Mouse (Mus musculus) hindbrain, embryonic 11.5 days (tissue): ENCODE results near the gene Emilin2. TPM values are rescaled to one million over a fixed set of nuclear protein-coding genes. Genes with fewer than 3 reads are reported as not detected.

Experiments
- ATAC-seq: fragments of 200-750 bp; cut with Nextera tagmentation; 2 replicates; pipeline ENCODE4 v1.8.0; 2017; ENCODE audit warnings: mild to moderate bottlenecking, moderate TSS enrichment, moderate library complexity; ENCODE audit not compliant: low FRiP score
- DNase-seq: peaks from one replicate; pipeline ENCODE4 v3.0.0-alpha.2; 2015; ENCODE audit warnings: low spot score
- H3K27ac ChIP-seq: fragments of 300-500 bp; sonication (generic); 2 replicates; pipeline ENCODE4 v1.5.1; 2014; ENCODE audit warnings: mild to moderate bottlenecking, low read depth, low read length
- H3K27me3 ChIP-seq: fragments of 300-500 bp; sonication (generic); 2 replicates; pipeline ENCODE4 v1.6.1; 2014; ENCODE audit warnings: mild to moderate bottlenecking, low read length, moderate library complexity, mixed read lengths; ENCODE audit not compliant: control insufficient read depth, insufficient read depth
- H3K36me3 ChIP-seq: fragments of 300-500 bp; sonication (generic); 2 replicates; pipeline ENCODE4 v1.6.1; 2014; ENCODE audit warnings: mild to moderate bottlenecking, low read length, moderate library complexity, mixed read lengths; ENCODE audit not compliant: control insufficient read depth, insufficient read depth
- H3K4me1 ChIP-seq: fragments of 300-500 bp; sonication (generic); replicated peaks from 2 replicates; pipeline ENCODE4 v1.6.1; 2014; ENCODE audit warnings: low read length, mixed read lengths; ENCODE audit not compliant: control insufficient read depth, insufficient read depth
- H3K4me2 ChIP-seq: fragments of 300-500 bp; sonication (generic); replicated peaks from 2 replicates; pipeline ENCODE4 v1.6.1; 2014; ENCODE audit warnings: mild to moderate bottlenecking, low read depth, low read length
- H3K4me3 ChIP-seq: fragments of 300-500 bp; sonication (generic); 2 replicates; pipeline ENCODE4 v1.5.1; 2014; ENCODE audit warnings: low read depth, low read length
- H3K9ac ChIP-seq: fragments of 300-500 bp; sonication (generic); 2 replicates; pipeline ENCODE4 v1.6.1; 2014; ENCODE audit warnings: low read depth, low read length
- H3K9me3 ChIP-seq: fragments of 300-500 bp; sonication (generic); 2 replicates; pipeline ENCODE4 v1.6.1; 2016; ENCODE audit warnings: low read length; ENCODE audit not compliant: control insufficient read depth
- WGBS: fragments of 180-500 bp; shearing (Covaris S2); extraction: QIAGEN DNeasy Blood & Tissue Kit; methylation state at CpG from one replicate; pipeline ENCODE4 v1.1.7; 2014; 5-methylcytosine and 5-hydroxymethylcytosine counted together
- polyA plus RNA-seq: library from polyadenylated mRNA; unstranded; fragments of >200 nt; fragmentation: Nextera tagmentation; extraction: Ambion mirVana; gene quantifications from 2 replicates; pipeline ENCODE4 v1.2.1, GENCODE M21; 2014

Gene Emilin2
- polyA plus RNA-seq, 1 experiment from 2014 or later = 7.8 TPM

DNA sequence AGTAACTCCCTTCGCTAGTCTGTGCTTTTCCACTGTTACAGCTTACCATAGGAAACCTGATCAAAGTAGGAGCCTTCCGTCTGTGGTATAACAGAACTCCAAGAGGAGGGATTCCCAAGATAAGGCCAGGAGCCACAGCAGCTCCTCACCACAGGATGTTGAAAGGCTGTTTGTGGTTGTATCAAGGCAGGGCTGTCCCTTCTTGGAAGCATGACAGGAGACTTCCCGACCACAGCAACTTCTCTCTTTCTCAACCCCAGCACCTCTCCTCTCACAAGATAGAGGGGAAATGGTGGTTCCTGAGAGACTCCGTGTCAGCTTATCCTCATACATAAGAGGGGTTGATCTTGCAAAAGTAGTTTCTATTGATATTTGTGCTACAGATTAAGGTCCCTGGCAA, 47.0 kb downstream of the Emilin2 start:
- Histone ChIP-seq H3K4me3 (no peak overlapping the region), H3K9ac (no peak overlapping the region), H3K27me3 (no peaks in the 10 kb centered on the region), H3K27ac (no peak overlapping the region), H3K4me2 (no peak overlapping the region), H3K36me3 (no peaks in the 10 kb centered on the region), H3K4me1 (no peaks in the 10 kb centered on the region), H3K9me3 (no peaks in the 10 kb centered on the region)
- DNase-seq (no peak), ATAC-seq (no peak)
- WGBS = 83% methylated on average over 4 of the region's 4 CpGs

DNA sequence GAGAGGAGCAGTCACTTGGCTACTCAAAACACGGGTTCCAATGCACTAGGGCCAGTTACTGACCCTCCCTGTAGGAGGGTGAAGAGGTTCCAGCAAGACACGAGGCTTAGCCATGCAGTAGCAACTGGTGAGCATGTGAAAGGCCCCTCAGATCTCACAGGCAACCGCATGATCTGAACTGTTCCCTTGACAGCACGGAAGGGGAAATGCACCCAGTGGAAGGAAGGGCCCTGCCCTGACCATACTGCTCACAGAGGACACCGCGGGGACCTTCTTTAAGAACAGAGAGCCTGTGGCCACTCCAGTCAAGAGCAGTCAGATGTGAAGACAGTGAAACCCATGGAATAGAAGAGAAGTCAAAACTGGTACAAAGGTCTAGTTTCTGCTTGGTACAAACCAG, 48.6 kb downstream of the Emilin2 start:
- no peak for ATAC-seq

GRCm38 (mm10) chr17:71260658-71261057, 51.1 kb downstream of the Emilin2 start:
- Histone ChIP-seq H3K4me2 (no peak overlapping the region), H3K36me3 (no peaks in the 10 kb centered on the region), H3K27ac (no peak overlapping the region), H3K9ac (no peak overlapping the region), H3K4me1 (no peaks in the 10 kb centered on the region), H3K27me3 (no peaks in the 10 kb centered on the region), H3K4me3 (no peak overlapping the region), H3K9me3 (no peaks in the 10 kb centered on the region)
- ATAC-seq (no peak), DNase-seq (no peak)
- 48% methylated on average over 3 of the region's 3 CpGs for WGBS

More for the DNA sequence above, 48.6 kb downstream of the Emilin2 start:
- Histone ChIP-seq H3K27me3 (no peaks in the 10 kb centered on the region), H3K9ac (no peak overlapping the region), H3K27ac (no peak overlapping the region), H3K4me1 (no peaks in the 10 kb centered on the region), H3K4me2 (no peak overlapping the region), H3K4me3 (no peak overlapping the region), H3K9me3 (no peaks in the 10 kb centered on the region), H3K36me3 (no peaks in the 10 kb centered on the region)
- 86% methylated on average over 6 of the region's 6 CpGs for WGBS
- no peak for DNase-seq

GRCm38 (mm10) chr17:71259727-71260126, 52.1 kb downstream of the Emilin2 start:
- Histone ChIP-seq H3K4me1 (no peaks in the 10 kb centered on the region), H3K4me2 (no peak overlapping the region), H3K36me3 (no peaks in the 10 kb centered on the region), H3K27ac (no peak overlapping the region), H3K9ac (no peak overlapping the region), H3K27me3 (no peaks in the 10 kb centered on the region), H3K4me3 (no peak overlapping the region), H3K9me3 (no peaks in the 10 kb centered on the region)
- DNase-seq (no peak), ATAC-seq (no peak)
- WGBS = 84% methylated on average over 11 of the region's 11 CpGs

- Histone ChIP-seq H3K36me3 (no peaks in the 10 kb centered on the region), H3K4me3 (no peak overlapping the region), H3K9me3 (no peaks in the 10 kb centered on the region), H3K9ac (no peak overlapping the region), H3K4me1 (no peaks in the 10 kb centered on the region), H3K27ac (no peak overlapping the region), H3K27me3 (no peaks in the 10 kb centered on the region), H3K4me2 (no peak overlapping the region)
- no peak for ATAC-seq
- no peak for DNase-seq
- 89% methylated on average over 13 of the region's 13 CpGs for WGBS
Observed at GRCm38 (mm10) chr17:71256806-71257536, 54.8 kb downstream of the Emilin2 start.

GRCm38 (mm10) chr17:71256068-71256615, 55.6 kb downstream of the Emilin2 start:
- Histone ChIP-seq H3K9ac (no peak overlapping the region), H3K27me3 (no peaks in the 10 kb centered on the region), H3K4me2 (no peak overlapping the region), H3K4me3 (no peak overlapping the region), H3K36me3 (no peaks in the 10 kb centered on the region), H3K27ac (no peak overlapping the region), H3K9me3 (no peaks in the 10 kb centered on the region), H3K4me1 (no peaks in the 10 kb centered on the region)
- ATAC-seq (no peak), DNase-seq (no peak)
- WGBS = 83% methylated on average over 14 of the region's 14 CpGs

GRCm38 (mm10) chr17:71254736-71255135, 57.0 kb downstream of the Emilin2 start:
- no peaks in the 10 kb centered on the region for H3K4me1 ChIP-seq
- H3K9me3 ChIP-seq = no peaks in the 10 kb centered on the region
- H3K4me2 ChIP-seq = no peak overlapping the region
- H3K27me3 ChIP-seq = no peaks in the 10 kb centered on the region
- H3K4me3 ChIP-seq = no peak overlapping the region
- H3K36me3 ChIP-seq = no peaks in the 10 kb centered on the region
- H3K9ac ChIP-seq = no peak overlapping the region
- WGBS = 61% methylated on average over 6 of the region's 6 CpGs
- H3K27ac ChIP-seq = no peak overlapping the region
- ATAC-seq (no peak), DNase-seq (peak; percentile 51)

GRCm38 (mm10) chr17:71254106-71254505, 57.7 kb downstream of the Emilin2 start:
- Histone ChIP-seq H3K4me2 (no peak overlapping the region), H3K4me3 (no peak overlapping the region), H3K36me3 (no peaks in the 10 kb centered on the region), H3K9me3 (no peaks in the 10 kb centered on the region), H3K4me1 (no peaks in the 10 kb centered on the region), H3K27me3 (no peaks in the 10 kb centered on the region), H3K9ac (no peak overlapping the region), H3K27ac (no peak overlapping the region)
- WGBS = 94% methylated on average over 5 of the region's 5 CpGs
- DNase-seq = no peak
- no peak for ATAC-seq

DNA sequence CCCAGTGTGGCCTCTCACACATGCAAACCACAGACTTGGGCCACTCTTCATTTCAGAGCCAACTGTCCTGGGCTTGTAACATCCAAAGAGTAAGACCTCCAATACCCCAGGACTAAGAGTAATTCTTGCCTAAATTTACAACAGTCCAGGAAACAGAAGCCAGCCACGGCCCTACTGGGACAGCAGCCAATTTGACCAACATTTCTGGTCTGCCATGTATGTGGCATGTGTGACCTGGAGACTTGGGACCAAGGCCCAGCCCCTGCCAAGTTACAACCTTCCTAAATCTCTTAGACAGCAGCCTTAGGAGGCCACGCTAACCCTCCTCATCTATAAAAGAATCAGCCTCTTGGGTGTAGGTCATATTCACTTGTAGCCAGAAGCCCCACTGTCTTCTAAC, 58.4 kb downstream of the Emilin2 start:
- H3K4me2 ChIP-seq = no peak overlapping the region
- no peak for ATAC-seq

More for the DNA sequence above, 58.4 kb downstream of the Emilin2 start:
- Histone ChIP-seq H3K9me3 (no peaks in the 10 kb centered on the region), H3K9ac (no peak overlapping the region), H3K36me3 (no peaks in the 10 kb centered on the region), H3K4me1 (no peaks in the 10 kb centered on the region), H3K27ac (no peak overlapping the region), H3K4me3 (no peak overlapping the region), H3K27me3 (no peaks in the 10 kb centered on the region)
- 95% methylated on average over 2 of the region's 2 CpGs for WGBS
- DNase-seq = no peak
